Comparison of ENCODE assay signal across 19 mouse cellular contexts in the genomic region with DNA sequence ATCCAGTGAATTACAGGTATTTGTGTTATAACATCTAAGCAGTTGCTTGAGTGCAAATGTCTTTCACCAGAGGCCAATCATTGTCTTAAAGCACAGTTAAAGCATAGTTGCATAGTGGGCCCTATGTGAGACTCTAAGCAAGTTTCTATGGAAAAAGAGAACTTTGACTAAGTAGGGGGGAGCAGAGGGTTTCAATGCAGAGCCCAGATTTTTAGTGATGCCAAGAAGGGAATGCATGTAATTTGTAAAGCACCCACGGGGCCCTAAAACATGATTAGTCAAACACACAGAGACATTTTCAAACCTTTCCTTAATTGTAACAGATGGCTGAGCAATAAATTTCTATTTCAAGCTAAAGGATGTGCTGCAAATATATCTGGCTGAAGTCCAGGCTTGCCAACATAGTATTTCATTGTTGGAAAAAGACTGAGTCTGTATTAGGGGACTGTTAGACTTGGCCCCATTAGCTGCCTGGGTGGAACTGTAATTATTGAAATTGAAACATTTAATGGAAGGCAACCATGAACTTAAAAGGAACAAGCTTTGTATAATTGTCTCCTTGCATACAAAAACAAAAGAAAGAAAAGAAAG.
DNase-seq lines count a peak whose midpoint lies in the region; ATAC-seq and TF ChIP-seq lines count a peak whose summit lies in the region.
"Had no signal": no experiment of that assay in that cellular context is flagged by ENCODE, and none has a peak within 500 bp of the region (broad histone marks: within the 10 kb centered on the region; RNA-seq: fewer than 3 reads in every experiment).

No protein-coding gene starts in this region.

- no peaks in the 10 kb centered on the region for H3K36me3 ChIP-seq in hindbrain, postnatal 0 days (ENCODE audit: insufficient read depth, low read length)
- no peaks in the 10 kb centered on the region for H3K36me3 ChIP-seq in hindbrain, embryonic 11.5 days (ENCODE audit: control insufficient read depth, insufficient read depth, low read length)
- H3K36me3 ChIP-seq: heart, embryonic 12.5 days; midbrain, embryonic 15.5 days had no signal

- no peak for ATAC-seq in hindbrain, postnatal 0 days
- no peak for ATAC-seq in hindbrain, embryonic 11.5 days (ENCODE audit: low FRiP score)
- ATAC-seq: hindbrain, embryonic 16.5 days; lung, postnatal 0 days; midbrain, embryonic 15.5 days had no signal

- H3K9me3 ChIP-seq in hindbrain, postnatal 0 days (ENCODE audit: low read length) = no peaks in the 10 kb centered on the region
- no peaks in the 10 kb centered on the region for H3K9me3 ChIP-seq in hindbrain, embryonic 11.5 days (ENCODE audit: control insufficient read depth, low read length)
- H3K9me3 ChIP-seq: heart, embryonic 12.5 days; midbrain, embryonic 15.5 days had no signal

- DNase-seq in cerebellum, adult 18-20 months = peak; percentile 22 to 38
- DNase-seq in cerebellum, adult 11-12 months = no peak
- peak; percentile 33 for DNase-seq in hindbrain, postnatal 0 days (ENCODE audit: low spot score)
- no peak for DNase-seq in hindbrain, embryonic 11.5 days (ENCODE audit: low spot score)
- DNase-seq in right cerebral cortex, postnatal 10 days (ENCODE audit: low spot score in 2 of 2) = peak; percentile 24 to 27
- no peak for DNase-seq in right cerebral cortex, postnatal 14 days
- no peak for DNase-seq in gastrocnemius, postnatal 25 days
- no peak for DNase-seq in left cerebral cortex, postnatal 10 days (ENCODE audit: extremely low spot score in 1 of 2, low spot score in 2 of 2)
- DNase-seq: heart, postnatal 36 days; kidney, adult 11 months; right cerebral cortex, postnatal 4 days; thymus, postnatal 36 days had no signal

- H3K9ac ChIP-seq in hindbrain, postnatal 0 days (replicated peaks; ENCODE audit: low read length) = no peak overlapping the region
- no peak overlapping the region for H3K9ac ChIP-seq in hindbrain, embryonic 11.5 days (ENCODE audit: low read depth, low read length)
- H3K9ac ChIP-seq: heart, embryonic 12.5 days; liver, embryonic 14.5 days; midbrain, embryonic 15.5 days had no signal

- no peak overlapping the region for H3K4me3 ChIP-seq in hindbrain, postnatal 0 days (ENCODE audit: low read length)
- no peak overlapping the region for H3K4me3 ChIP-seq in hindbrain, embryonic 11.5 days (ENCODE audit: low read depth, low read length)
- H3K4me3 ChIP-seq: erythroblast, embryonic 14.5 days; heart, embryonic 12.5 days; midbrain, embryonic 15.5 days had no signal

- H3K4me2 ChIP-seq in hindbrain, postnatal 0 days (ENCODE audit: low read depth, low read length) = no peak overlapping the region
- no peak overlapping the region for H3K4me2 ChIP-seq in hindbrain, embryonic 11.5 days (replicated peaks; ENCODE audit: low read depth, low read length)
- H3K4me2 ChIP-seq: heart, embryonic 12.5 days; midbrain, embryonic 15.5 days had no signal

- no peaks in the 10 kb centered on the region for H3K27me3 ChIP-seq in hindbrain, postnatal 0 days (ENCODE audit: insufficient read depth, low read length)
- no peaks in the 10 kb centered on the region for H3K27me3 ChIP-seq in hindbrain, embryonic 11.5 days (ENCODE audit: control insufficient read depth, insufficient read depth, low read length)
- H3K27me3 ChIP-seq: heart, embryonic 12.5 days; midbrain, embryonic 15.5 days had no signal

- 34% methylated on average over 1 of the region's 1 CpGs for WGBS in hindbrain, postnatal 0 days
- WGBS in hindbrain, embryonic 11.5 days = 84% methylated on average over 1 of the region's 1 CpGs

- no peak for TF ChIP-seq CTCF in hindbrain, postnatal 0 days (IDR thresholded peaks at IDR 0.05; ENCODE audit: low read depth)

- no peaks in the 10 kb centered on the region for H3K4me1 ChIP-seq in hindbrain, postnatal 0 days (ENCODE audit: insufficient read depth, low read length)
- H3K4me1 ChIP-seq in hindbrain, embryonic 11.5 days (replicated peaks; ENCODE audit: control insufficient read depth, insufficient read depth, low read length) = no peaks in the 10 kb centered on the region
- H3K4me1 ChIP-seq: heart, embryonic 12.5 days; midbrain, embryonic 15.5 days had no signal

- no peak overlapping the region for H3K27ac ChIP-seq in hindbrain, postnatal 0 days
- H3K27ac ChIP-seq in hindbrain, embryonic 11.5 days (ENCODE audit: low read depth, low read length) = no peak overlapping the region
- H3K27ac ChIP-seq: kidney, postnatal 0 days; liver, embryonic 14.5 days; midbrain, embryonic 15.5 days had no signal

- intact Hi-C loops in left cerebral cortex, postnatal 10 days (cut with DNase I) = no loop called here

Comparison
In these comparisons a context has a peak if more than half of its experiments do, and no peak if none do; other contexts are left out.
1. DNase-seq: peak in cerebellum, adult 18-20 months (2 of 2), hindbrain, postnatal 0 days (single experiment) and right cerebral cortex, postnatal 10 days (2 of 2); none in cerebellum, adult 11-12 months (single experiment), hindbrain, embryonic 11.5 days (single experiment), right cerebral cortex, postnatal 14 days (single experiment), gastrocnemius, postnatal 25 days (single experiment) and left cerebral cortex, postnatal 10 days (0 of 2).